Mouse (Mus musculus): ENCODE data around the gene Tspan17.

GRCm38 (mm10) chr13:54750699-54751098 lies 38.5 kb upstream of the Tspan17 start:
- TF ChIP-seq CTCF (IDR thresholded peaks at IDR 0.05; ENCODE audit: borderline replicate concordance, insufficient read depth, low read length) (no peak), POLR2A (IDR thresholded peaks at IDR 0.05; ENCODE audit: low read depth, low read length) (no peak)

Data from embryonic fibroblast, embryonic 13.5 days (primary cell).